Mouse (Mus musculus) cerebellum, adult 9-10 months (tissue): ENCODE results near the gene Tm2d3.

Source experiments
- DNase-seq: peaks from one replicate; pipeline ENCODE4 v3.0.0; 2022

Gene Tm2d3

GRCm38 (mm10) chr7:65690869-65691268 lies at the start of gene Tm2d3:
Gene Tm2d3 (plus strand): TSS chr7:65691169.
- no peak for DNase-seq

- DNase-seq, result peak; percentile 31
Measured at GRCm38 (mm10) chr7:65642371-65643304, 48.3 kb upstream of the Tm2d3 start.

GRCm38 (mm10) chr7:65643861-65644421 lies 47.0 kb upstream of the Tm2d3 start:
- no peak for DNase-seq

GRCm38 (mm10) chr7:65644643-65645351 lies 46.2 kb upstream of the Tm2d3 start, which contains the start of gene Tarsl2:
Gene Tarsl2 (plus strand): TSS chr7:65644898.
- peak; percentile 98 for DNase-seq

GRCm38 (mm10) chr7:65645996-65646395 lies 45.0 kb upstream of the Tm2d3 start:
- DNase-seq, result peak; percentile 19

- no peak for DNase-seq
Measured at GRCm38 (mm10) chr7:65650662-65651061, 40.3 kb upstream of the Tm2d3 start.

GRCm38 (mm10) chr7:65657490-65658120 lies 33.4 kb upstream of the Tm2d3 start:
- no peak for DNase-seq

GRCm38 (mm10) chr7:65663225-65663790 lies 27.7 kb upstream of the Tm2d3 start:
- DNase-seq, result no peak

GRCm38 (mm10) chr7:65663886-65664285 lies 27.1 kb upstream of the Tm2d3 start:
- no peak for DNase-seq

- DNase-seq, result no peak
Measured at GRCm38 (mm10) chr7:65667491-65667890, 23.5 kb upstream of the Tm2d3 start.

- no peak for DNase-seq
Measured at GRCm38 (mm10) chr7:65678050-65678449, 12.9 kb upstream of the Tm2d3 start.

GRCm38 (mm10) chr7:65678900-65679595 lies 11.9 kb upstream of the Tm2d3 start:
- DNase-seq, result no peak

- no peak for DNase-seq
Measured at GRCm38 (mm10) chr7:65681166-65681565, 9.8 kb upstream of the Tm2d3 start.

GRCm38 (mm10) chr7:65684256-65684835 lies 6.6 kb upstream of the Tm2d3 start:
- no peak for DNase-seq

GRCm38 (mm10) chr7:65686664-65687063 lies 4.3 kb upstream of the Tm2d3 start:
- DNase-seq, result no peak

- DNase-seq, result peak; percentile 25
Measured at GRCm38 (mm10) chr7:65691929-65692605, 1.1 kb downstream of the Tm2d3 start.

GRCm38 (mm10) chr7:65692883-65693282 lies 1.9 kb downstream of the Tm2d3 start:
- DNase-seq, result no peak

- peak; percentile 88 for DNase-seq
Measured at GRCm38 (mm10) chr7:65693301-65693821, 2.4 kb downstream of the Tm2d3 start.

GRCm38 (mm10) chr7:65696450-65696849 lies 5.5 kb downstream of the Tm2d3 start:
- peak; percentile 24 for DNase-seq

- no peak for DNase-seq
Measured at GRCm38 (mm10) chr7:65702076-65702475, 11.1 kb downstream of the Tm2d3 start.

- DNase-seq, result peak; percentile 77
Measured at GRCm38 (mm10) chr7:65704818-65705242, 13.9 kb downstream of the Tm2d3 start.
